Mouse (Mus musculus) small intestine, adult 2 months (tissue): ENCODE measurements at regions not wholly inside any gene's neighbourhood (a gene's known extent, or its start where the extent isn't known, plus 50 kb on each side); places are given as distances from the start of the nearest gene placed in this dataset.

Experiments used
- H3K27ac ChIP-seq: fragments of 200-500 bp; 2 replicates; pipeline ENCODE4 v1.5.1; 2012; ENCODE audit warnings: low read depth, low read length, control low read depth, inconsistent platforms; ENCODE audit not compliant: insufficient read depth
- H3K27me3 ChIP-seq: fragments of 200-500 bp; 2 replicates; pipeline ENCODE4 v1.6.1; 2012; ENCODE audit warnings: mild to moderate bottlenecking, moderate library complexity, low read length, inconsistent platforms; ENCODE audit not compliant: control insufficient read depth, insufficient read depth
- H3K36me3 ChIP-seq: fragments of 200-500 bp; 2 replicates; pipeline ENCODE4 v1.6.1; 2012; ENCODE audit warnings: mild to moderate bottlenecking, low read length, control low read depth, inconsistent platforms; ENCODE audit not compliant: control insufficient read depth, insufficient read depth
- H3K4me1 ChIP-seq: fragments of 200-500 bp; 2 replicates; pipeline ENCODE4 v1.6.1; 2012; ENCODE audit warnings: low read length, inconsistent platforms, mixed read lengths; ENCODE audit not compliant: control insufficient read depth, insufficient read depth, insufficient read length
- H3K4me3 ChIP-seq: fragments of 200-500 bp; 2 replicates; pipeline ENCODE4 v1.5.1; 2012; ENCODE audit warnings: low read depth, mild to moderate bottlenecking, control low read depth, inconsistent platforms, low read length, moderate library complexity
- CTCF ChIP-seq: fragments of 200-500 bp; IDR thresholded peaks from 2 replicates; pipeline ENCODE4 v1.5.1; 2012; ENCODE audit warnings: low read depth, mild to moderate bottlenecking, control low read depth, inconsistent platforms, low read length, moderate library complexity, mixed read lengths; ENCODE audit not compliant: insufficient replicate concordance, insufficient read length; ENCODE audit errors: extremely low read depth
- POLR2A ChIP-seq: fragments of 200-500 bp; IDR thresholded peaks from 2 replicates; pipeline ENCODE4 v1.6.1; 2012; ENCODE audit warnings: low read depth, mild to moderate bottlenecking, control low read depth, inconsistent platforms, low read length, moderate library complexity
- WGBS: fragments of 180-500 bp; shearing (Covaris S2); methylation state at CpG from one replicate; pipeline ENCODE4 v1.1.7; 2018; 5-methylcytosine and 5-hydroxymethylcytosine counted together

DNA sequence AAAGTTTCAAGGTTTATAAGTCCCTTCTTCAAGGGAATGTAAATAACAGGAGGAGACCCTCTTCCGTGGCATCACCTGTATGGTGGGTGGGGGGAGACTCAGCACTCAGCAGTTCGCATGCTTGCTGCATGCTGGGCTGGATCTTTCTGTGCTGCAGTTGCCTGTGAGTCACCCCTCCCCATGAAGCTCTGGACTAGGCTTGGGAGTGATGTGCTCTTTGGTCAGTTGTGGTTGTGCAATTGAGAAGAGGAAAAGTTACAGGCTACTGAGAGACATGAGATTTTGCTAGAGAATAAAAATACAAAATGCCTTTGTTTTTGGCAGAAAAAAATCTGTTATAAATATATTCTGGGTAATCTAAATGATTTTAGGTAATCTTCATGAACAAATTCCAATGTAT is 66.7 kb upstream of the Dlx2 start:
- Histone ChIP-seq H3K27me3 (no peaks in the 10 kb centered on the region), H3K4me1 (peaks cover 2% of the 10 kb centered on the region; the same call in 1 of the 2 replicates), H3K36me3 (no peaks in the 10 kb centered on the region), H3K27ac (no peak overlapping the region), H3K4me3 (no peak overlapping the region)
- WGBS = 80% methylated on average over 2 of the region's 2 CpGs
- TF ChIP-seq POLR2A = no peak
- TF ChIP-seq CTCF = no peak

DNA sequence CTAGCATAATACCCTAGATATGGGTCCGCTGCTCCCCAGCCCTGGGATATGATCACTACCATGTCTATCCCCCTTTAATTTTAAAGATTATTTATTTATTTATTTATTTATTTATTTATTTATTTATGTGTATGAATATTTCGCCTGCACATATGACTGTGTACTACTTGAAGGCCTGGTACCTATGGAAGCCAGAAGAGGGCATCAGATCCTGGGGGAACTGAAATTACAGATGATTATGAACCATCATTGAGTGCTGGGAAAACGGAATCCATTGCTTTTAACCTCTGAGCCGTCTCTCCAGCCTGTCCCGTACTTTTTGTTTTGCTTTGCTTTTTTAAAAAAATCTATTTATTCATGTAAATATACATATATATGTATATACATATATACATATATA is 70.0 kb upstream of the Dlx2 start:
- no peak overlapping the region for H3K4me3 ChIP-seq
- TF ChIP-seq CTCF (no peak), POLR2A (no peak)
- WGBS = 90% methylated on average over 5 of the region's 5 CpGs

DNA sequence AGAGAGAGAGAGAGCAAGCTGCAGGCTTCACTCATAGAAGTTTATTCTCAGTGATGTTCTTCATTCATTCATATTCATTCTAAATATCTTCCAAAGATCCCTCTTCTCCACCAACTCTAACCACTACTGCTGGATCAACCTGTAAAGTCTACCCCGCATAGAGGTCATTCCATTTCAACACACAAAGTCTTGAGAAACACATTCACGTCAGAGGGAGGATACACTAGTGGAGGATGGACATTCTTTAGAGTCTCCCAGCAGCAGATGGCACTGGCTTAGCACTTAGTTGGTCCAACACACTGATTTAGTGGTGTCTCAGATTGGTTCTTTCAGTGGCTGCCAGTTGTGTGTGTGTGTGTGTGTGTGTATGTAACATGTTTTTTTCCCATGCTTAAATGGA is 74.9 kb upstream of the Dlx2 start:
- no peaks in the 10 kb centered on the region for H3K27me3 ChIP-seq
- no peak for TF ChIP-seq POLR2A
- no peak for TF ChIP-seq CTCF
- H3K36me3 ChIP-seq = no peaks in the 10 kb centered on the region

More for the DNA sequence above, 70.0 kb upstream of the Dlx2 start:
- Histone ChIP-seq H3K36me3 (no peaks in the 10 kb centered on the region), H3K27me3 (no peaks in the 10 kb centered on the region), H3K27ac (no peak overlapping the region), H3K4me1 (no peaks in the 10 kb centered on the region; the same call in 1 of the 2 replicates)

DNA sequence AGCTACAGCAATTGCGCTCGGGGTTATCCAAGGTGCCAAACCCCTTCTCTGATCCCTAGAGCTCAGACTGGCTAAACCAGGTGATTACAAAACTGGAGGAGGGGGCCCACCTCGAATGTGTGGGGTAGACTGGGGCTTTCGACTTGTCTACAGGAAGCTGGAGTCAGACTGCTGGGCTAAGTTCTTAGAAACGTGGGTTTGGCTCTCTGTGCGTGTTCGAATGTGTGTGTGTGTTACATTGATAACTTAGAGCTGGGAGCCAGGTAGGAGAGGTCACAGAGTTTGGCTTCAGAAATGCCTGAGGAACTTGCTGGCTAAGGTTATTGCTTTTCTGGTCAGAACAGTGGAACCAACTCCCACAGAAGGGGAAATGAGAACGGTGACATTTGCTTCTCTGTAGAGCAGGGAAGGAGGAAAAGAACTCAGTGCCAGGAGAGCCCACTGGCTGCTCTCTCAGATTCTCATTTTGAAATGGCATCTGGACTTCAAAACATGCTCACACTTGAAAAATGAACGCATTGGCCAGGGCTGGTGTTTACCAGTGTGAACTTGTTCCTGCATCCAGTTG is 76.1 kb upstream of the Dlx2 start:
- Histone ChIP-seq H3K27ac (no peak overlapping the region), H3K4me3 (no peak overlapping the region), H3K4me1 (peaks cover 14% of the 10 kb centered on the region), H3K27me3 (no peaks in the 10 kb centered on the region), H3K36me3 (no peaks in the 10 kb centered on the region)
- WGBS = 66% methylated on average over 9 of the region's 9 CpGs
- TF ChIP-seq POLR2A = no peak
- TF ChIP-seq CTCF = no peak

More for the DNA sequence above, 74.9 kb upstream of the Dlx2 start:
- H3K27ac ChIP-seq = no peak overlapping the region
- peaks cover 7% of the 10 kb centered on the region; the same call in 1 of the 2 replicates for H3K4me1 ChIP-seq
- H3K4me3 ChIP-seq = no peak overlapping the region
- 87% methylated on average over 2 of the region's 2 CpGs for WGBS

DNA sequence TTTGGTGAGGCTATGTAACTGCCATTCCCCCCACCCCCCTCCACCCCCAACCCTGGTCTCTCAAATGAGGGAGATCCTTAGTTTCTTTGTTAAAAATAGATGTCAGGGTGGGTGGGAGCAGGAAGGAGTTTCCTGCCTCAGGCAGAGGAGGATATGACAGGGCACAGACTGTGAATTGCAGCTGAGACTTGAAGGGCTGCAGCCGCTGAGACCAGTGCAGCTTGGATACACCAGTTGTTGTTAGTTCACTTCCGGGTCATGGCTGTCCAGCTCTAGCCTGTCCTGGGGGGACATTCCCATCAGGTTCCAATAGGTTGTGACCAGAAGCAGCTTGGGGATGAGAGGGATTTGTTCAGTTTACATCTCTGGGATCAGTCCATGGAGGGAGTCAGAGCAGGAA is 76.6 kb upstream of the Dlx2 start:
- Histone ChIP-seq H3K27me3 (no peaks in the 10 kb centered on the region), H3K27ac (no peak overlapping the region), H3K36me3 (no peaks in the 10 kb centered on the region), H3K4me3 (no peak overlapping the region), H3K4me1 (peaks cover 14% of the 10 kb centered on the region)
- WGBS = 86% methylated on average over 2 of the region's 2 CpGs
- no peak for TF ChIP-seq POLR2A
- TF ChIP-seq CTCF = no peak

DNA sequence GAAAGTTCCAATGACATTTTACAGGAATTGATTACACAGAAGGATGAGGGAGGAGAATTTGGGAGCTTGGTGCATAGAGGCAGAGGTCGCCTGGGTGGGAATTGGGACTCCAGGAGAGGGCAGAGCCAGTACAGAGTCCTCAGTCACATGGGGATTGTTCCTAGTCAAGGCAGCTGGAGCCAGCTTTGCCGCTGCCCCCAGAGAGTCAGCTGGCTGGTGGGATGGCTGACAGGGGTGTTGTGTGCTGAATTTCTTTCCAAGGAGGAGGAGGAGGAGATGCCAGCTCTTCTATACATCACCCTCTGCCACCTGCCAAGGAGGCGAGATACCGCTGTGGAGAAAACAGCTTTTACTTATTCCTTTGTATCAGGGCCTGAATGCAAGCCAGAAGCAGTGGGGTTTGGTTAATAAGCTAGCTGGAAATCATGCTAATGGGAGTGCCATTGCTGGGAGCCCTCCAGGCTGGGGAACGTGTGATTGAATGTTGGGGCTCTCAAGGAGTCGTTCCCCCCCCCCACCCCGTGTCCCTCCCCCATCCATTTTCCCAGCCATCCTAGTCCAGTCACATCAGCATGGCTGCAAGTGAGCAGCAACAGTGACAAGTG is 78.8 kb upstream of the Dlx2 start:
- H3K27me3 ChIP-seq = 0 out of 2 replicates have a peak, but pooled peaks cover 3% of the 10 kb centered on the region
- WGBS = 86% methylated on average over 7 of the region's 7 CpGs

DNA sequence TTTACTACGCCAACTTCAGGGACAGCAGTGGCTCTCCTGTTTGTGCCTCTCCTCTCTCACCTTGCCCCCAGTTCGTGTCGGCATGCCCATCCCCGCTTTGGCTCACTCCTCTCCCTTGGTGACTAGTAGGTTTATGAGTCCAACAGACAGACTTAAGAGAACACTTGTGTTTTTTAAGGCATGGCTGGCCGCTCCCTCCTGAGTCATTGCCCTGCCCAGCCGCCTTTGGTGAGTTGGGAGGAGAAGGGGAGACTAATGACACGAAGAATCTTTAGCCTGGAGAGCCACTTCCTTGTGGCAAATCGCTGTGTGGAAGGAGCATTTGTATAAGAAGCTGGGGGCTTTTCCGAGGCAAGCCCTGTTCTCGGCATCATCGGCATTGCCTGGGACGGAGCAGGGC is 79.8 kb upstream of the Dlx2 start:
- Histone ChIP-seq H3K36me3 (no peaks in the 10 kb centered on the region), H3K4me1 (peaks cover 17% of the 10 kb centered on the region), H3K27ac (0 out of 2 replicates have a peak overlapping the region, but pooled peaks have one; percentile 14), H3K4me3 (peak overlapping the region; percentile 45), H3K27me3 (0 out of 2 replicates have a peak, but pooled peaks cover 3% of the 10 kb centered on the region)
- 28% methylated on average over 12 of the region's 12 CpGs for WGBS
- TF ChIP-seq CTCF (no peak), POLR2A (no peak)

More for the DNA sequence above, 78.8 kb upstream of the Dlx2 start:
- peaks cover 17% of the 10 kb centered on the region for H3K4me1 ChIP-seq
- H3K4me3 ChIP-seq = no peak overlapping the region
- no peak overlapping the region for H3K27ac ChIP-seq
- TF ChIP-seq CTCF (no peak), POLR2A (no peak)
- no peaks in the 10 kb centered on the region for H3K36me3 ChIP-seq
